Mouse (Mus musculus) duodenum, adult 2 months (tissue): ENCODE results near the gene Mboat1. TPM values are rescaled to one million over a fixed set of nuclear protein-coding genes. Genes with fewer than 3 reads are reported as not detected.

ENCODE experiments used
- polyA plus RNA-seq: library from polyadenylated mRNA; depleted of rRNA; stranded (reverse); fragments of >200 nt; gene quantifications from 2 replicates; pipeline ENCODE4 v1.2.3, GENCODE M21; 2012; ENCODE audit warnings: low replicate concordance; rRNA removed

The Mboat1 gene
- polyA plus RNA-seq, result 2.3 and 17.8 TPM in 2 replicates

DNA sequence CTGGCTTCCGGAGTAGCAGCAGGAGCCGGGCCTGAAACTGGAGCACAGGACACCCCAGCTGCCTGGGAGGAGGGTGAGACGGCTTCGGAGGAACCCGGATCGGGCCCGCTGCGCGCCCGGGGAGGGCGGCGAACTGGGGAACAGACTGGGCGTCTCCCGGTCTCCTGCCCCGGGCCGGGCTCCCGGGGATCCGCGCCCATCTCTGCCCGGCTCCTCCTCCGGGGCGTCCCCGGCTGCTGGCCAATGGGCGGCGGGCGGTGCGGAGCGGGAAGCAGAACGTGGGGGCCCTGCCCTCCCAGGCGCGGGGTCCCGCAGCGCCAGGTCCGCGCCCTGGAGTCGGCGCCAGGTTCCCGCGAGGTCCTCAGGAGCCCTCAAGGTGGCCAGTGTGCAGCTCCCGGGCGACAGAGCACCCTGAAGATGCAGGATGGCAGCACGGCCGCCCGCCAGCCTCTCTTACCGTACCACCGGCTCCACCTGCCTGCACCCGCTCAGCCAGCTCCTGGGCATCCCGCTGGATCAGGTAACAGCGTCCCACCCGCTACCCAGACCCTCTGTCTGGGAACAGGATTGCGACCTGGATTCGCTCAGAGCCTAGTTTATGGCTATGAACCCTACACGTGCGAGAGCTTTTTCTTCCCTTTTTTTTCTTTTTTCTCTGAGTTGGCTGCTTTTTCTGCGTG, at the start of gene Mboat1:
Gene Mboat1, plus strand, starts transcription at position 247 of the 680 bp plus-strand sequence.

Other genes starting within 250 kb of the Mboat1 start
- 2.0 TPM in 2 replicates for gene E2f3, start 150.4 kb upstream of the Mboat1 start, polyA plus RNA-seq
- 1.2 and 4.0 TPM in 2 replicates for gene Agtr1a, start 200.0 kb downstream of the Mboat1 start, polyA plus RNA-seq